Mouse (Mus musculus): ENCODE data around the gene Palmd.

Palmd gene

GRCm38 (mm10) chr3:116968540-116968997, at the start of gene Palmd:
Gene Palmd, minus strand, starts transcription at chr3:116968987.
- peak; percentile 39 to 54 for DNase-seq

- no peak for DNase-seq
These were observed 41.4 kb upstream of the Palmd start for GRCm38 (mm10) chr3:117010182-117010581.

GRCm38 (mm10) chr3:117007340-117007739, 38.6 kb upstream of the Palmd start:
- no peak for DNase-seq

- no peak for DNase-seq
These were observed 37.8 kb upstream of the Palmd start for GRCm38 (mm10) chr3:117006636-117007035.

- DNase-seq: no peak
These were observed 34.6 kb upstream of the Palmd start for GRCm38 (mm10) chr3:117003379-117003778.

GRCm38 (mm10) chr3:117001686-117002485, 33.1 kb upstream of the Palmd start:
- no peak for DNase-seq

- DNase-seq: no peak
These were observed 24.2 kb upstream of the Palmd start for GRCm38 (mm10) chr3:116993011-116993410.

- DNase-seq: no peak
These were observed 22.4 kb upstream of the Palmd start for GRCm38 (mm10) chr3:116991180-116991579.

GRCm38 (mm10) chr3:116988221-116988620, 19.4 kb upstream of the Palmd start:
- DNase-seq: no peak

GRCm38 (mm10) chr3:116986451-116986850, 17.7 kb upstream of the Palmd start:
- no peak for DNase-seq

- DNase-seq: no peak
These were observed 17.0 kb upstream of the Palmd start for GRCm38 (mm10) chr3:116985741-116986140.

- DNase-seq: no peak
These were observed 16.3 kb upstream of the Palmd start for GRCm38 (mm10) chr3:116985042-116985455.

GRCm38 (mm10) chr3:116981811-116982575, 13.2 kb upstream of the Palmd start:
- DNase-seq: peak in 1 of 2 experiments; percentile 6

- DNase-seq: no peak
These were observed 999 bp upstream of the Palmd start for GRCm38 (mm10) chr3:116969786-116970185.

GRCm38 (mm10) chr3:116969003-116969402, 216 bp upstream of the Palmd start:
- no peak for DNase-seq

- no peak for DNase-seq
These were observed 820 bp downstream of the Palmd start, which contains the start of gene 4930455H04Rik for GRCm38 (mm10) chr3:116967967-116968366. Gene 4930455H04Rik, plus strand, starts transcription at chr3:116968267.

GRCm38 (mm10) chr3:116967436-116967835, 1.4 kb downstream of the Palmd start:
- DNase-seq: no peak

GRCm38 (mm10) chr3:116966800-116967199, 2.0 kb downstream of the Palmd start:
- peak; percentile 8 to 28 for DNase-seq

GRCm38 (mm10) chr3:116966225-116966624, 2.6 kb downstream of the Palmd start:
- peak; percentile 31 to 54 for DNase-seq

GRCm38 (mm10) chr3:116964426-116964825, 4.4 kb downstream of the Palmd start:
- no peak for DNase-seq

- DNase-seq: no peak
These were observed 5.6 kb downstream of the Palmd start for GRCm38 (mm10) chr3:116963213-116963612.

GRCm38 (mm10) chr3:116961354-116962142, 7.2 kb downstream of the Palmd start:
- no peak for DNase-seq

GRCm38 (mm10) chr3:116960414-116960813, 8.4 kb downstream of the Palmd start:
- no peak for DNase-seq

All from kidney, postnatal 4 days (tissue).